Mouse (Mus musculus) thymus, adult 2 months (tissue): ENCODE measurements at regions not wholly inside any gene's neighbourhood (a gene's known extent, or its start where the extent isn't known, plus 50 kb on each side); places are given as distances from the start of the nearest gene placed in this dataset.

Experiments
- DNase-seq: peaks from one replicate; pipeline ENCODE4 v3.0.0; 2021
- H3K27ac ChIP-seq: fragments of 200-500 bp; 2 replicates; pipeline ENCODE4 v1.5.1; 2012; ENCODE audit warnings: low read length, control low read depth; ENCODE audit not compliant: control insufficient read depth, insufficient read depth
- H3K27me3 ChIP-seq: fragments of 200-500 bp; 2 replicates; pipeline ENCODE4 v1.6.1; 2012; ENCODE audit warnings: mild to moderate bottlenecking, low read length, moderate library complexity, mixed read lengths; ENCODE audit not compliant: control insufficient read depth, insufficient read depth
- H3K36me3 ChIP-seq: fragments of 200-500 bp; 2 replicates; pipeline ENCODE4 v1.6.1; 2012; ENCODE audit warnings: mild to moderate bottlenecking, low read length, moderate library complexity; ENCODE audit not compliant: control insufficient read depth, insufficient read depth
- H3K4me1 ChIP-seq: fragments of 200-500 bp; replicated peaks from 2 replicates; pipeline ENCODE4 v1.6.1; 2012; ENCODE audit warnings: low read length; ENCODE audit not compliant: control insufficient read depth, insufficient read depth
- H3K4me3 ChIP-seq: fragments of 200-500 bp; 2 replicates; pipeline ENCODE4 v1.5.1; 2012; ENCODE audit warnings: mild to moderate bottlenecking, low read length, control low read depth, moderate library complexity; ENCODE audit not compliant: control insufficient read depth, insufficient read depth
- CTCF ChIP-seq: fragments of 200-500 bp; IDR thresholded peaks from 2 replicates; pipeline ENCODE4 v1.5.1; 2012; ENCODE audit warnings: mild to moderate bottlenecking, control low read depth, low read length, moderate library complexity, borderline replicate concordance; ENCODE audit not compliant: control insufficient read depth, poor library complexity, insufficient read depth; ENCODE audit errors: extremely low read depth
- POLR2A ChIP-seq: fragments of 200-500 bp; IDR thresholded peaks from 2 replicates; pipeline ENCODE4 v1.6.1; 2012; ENCODE audit warnings: mild to moderate bottlenecking, low read length, control low read depth, moderate library complexity; ENCODE audit not compliant: control insufficient read depth, poor library complexity, insufficient read depth; ENCODE audit errors: extremely low read depth
- WGBS: fragments of 180-500 bp; shearing (Covaris S2); methylation state at CpG from one replicate; pipeline ENCODE4 v1.1.7; 2018; 5-methylcytosine and 5-hydroxymethylcytosine counted together

- H3K27ac ChIP-seq = no peak overlapping the region
- peak; percentile 85 for DNase-seq
- peaks cover 11% of the 10 kb centered on the region for H3K4me1 ChIP-seq
These were observed 82.9 kb upstream of the Lgalsl start for GRCm38 (mm10) chr11:20913598-20914296.

GRCm38 (mm10) chr11:20914297-20914997, 83.6 kb upstream of the Lgalsl start:
- no peak for DNase-seq
- TF ChIP-seq POLR2A (no peak), CTCF (no peak)
- Histone ChIP-seq H3K36me3 (no peaks in the 10 kb centered on the region), H3K27ac (no peak overlapping the region), H3K27me3 (no peaks in the 10 kb centered on the region), H3K4me3 (no peak overlapping the region), H3K4me1 (peaks cover 11% of the 10 kb centered on the region)
- WGBS = 52% methylated on average over 12 of the region's 12 CpGs

More at GRCm38 (mm10) chr11:20913598-20914296, 82.9 kb upstream of the Lgalsl start:
- H3K27me3 ChIP-seq = no peaks in the 10 kb centered on the region
- TF ChIP-seq CTCF = no peak
- no peak for TF ChIP-seq POLR2A
- WGBS = 28% methylated on average over 8 of the region's 8 CpGs
- H3K4me3 ChIP-seq = no peak overlapping the region
- H3K36me3 ChIP-seq = no peaks in the 10 kb centered on the region

GRCm38 (mm10) chr11:20915182-20915602, 84.3 kb upstream of the Lgalsl start:
- TF ChIP-seq POLR2A = no peak
- TF ChIP-seq CTCF = no peak
- Histone ChIP-seq H3K27me3 (no peaks in the 10 kb centered on the region), H3K36me3 (no peaks in the 10 kb centered on the region), H3K27ac (no peak overlapping the region), H3K4me3 (no peak overlapping the region), H3K4me1 (peaks cover 11% of the 10 kb centered on the region)
- 10% methylated on average over 8 of the region's 8 CpGs for WGBS
- DNase-seq = no peak

- H3K4me3 ChIP-seq = no peak overlapping the region
- no peak for DNase-seq
- H3K4me1 ChIP-seq = peaks cover 11% of the 10 kb centered on the region
- no peak overlapping the region for H3K27ac ChIP-seq
- H3K27me3 ChIP-seq = no peaks in the 10 kb centered on the region
- WGBS = 71% methylated on average over 7 of the region's 7 CpGs
- TF ChIP-seq CTCF (no peak), POLR2A (no peak)
- H3K36me3 ChIP-seq = no peaks in the 10 kb centered on the region
These were observed 85.0 kb upstream of the Lgalsl start for GRCm38 (mm10) chr11:20915687-20916432.

- H3K4me1 ChIP-seq = peaks cover 11% of the 10 kb centered on the region
- DNase-seq = no peak
- WGBS = 95% methylated on average over 6 of the region's 6 CpGs
- no peak overlapping the region for H3K4me3 ChIP-seq
- TF ChIP-seq POLR2A = no peak
- TF ChIP-seq CTCF = no peak
- H3K27ac ChIP-seq = no peak overlapping the region
- no peaks in the 10 kb centered on the region for H3K36me3 ChIP-seq
- H3K27me3 ChIP-seq = no peaks in the 10 kb centered on the region
These were observed 85.6 kb upstream of the Lgalsl start for GRCm38 (mm10) chr11:20916473-20916911.

- WGBS = 94% methylated on average over 7 of the region's 7 CpGs
- H3K36me3 ChIP-seq = no peaks in the 10 kb centered on the region
- no peak overlapping the region for H3K4me3 ChIP-seq
- H3K27me3 ChIP-seq = no peaks in the 10 kb centered on the region
- H3K4me1 ChIP-seq = peaks cover 11% of the 10 kb centered on the region
- TF ChIP-seq CTCF (no peak), POLR2A (no peak)
- H3K27ac ChIP-seq = no peak overlapping the region
- DNase-seq = no peak
These were observed 86.1 kb upstream of the Lgalsl start for GRCm38 (mm10) chr11:20916961-20917360.
